Mouse (Mus musculus): Measurements from ENCODE around the gene Sri. TPM values are rescaled to one million over a fixed set of nuclear protein-coding genes. Genes with fewer than 3 reads are reported as not detected.

Sri gene
- polyA plus RNA-seq, 1 experiment from 2014 or later = 263 TPM

DNA sequence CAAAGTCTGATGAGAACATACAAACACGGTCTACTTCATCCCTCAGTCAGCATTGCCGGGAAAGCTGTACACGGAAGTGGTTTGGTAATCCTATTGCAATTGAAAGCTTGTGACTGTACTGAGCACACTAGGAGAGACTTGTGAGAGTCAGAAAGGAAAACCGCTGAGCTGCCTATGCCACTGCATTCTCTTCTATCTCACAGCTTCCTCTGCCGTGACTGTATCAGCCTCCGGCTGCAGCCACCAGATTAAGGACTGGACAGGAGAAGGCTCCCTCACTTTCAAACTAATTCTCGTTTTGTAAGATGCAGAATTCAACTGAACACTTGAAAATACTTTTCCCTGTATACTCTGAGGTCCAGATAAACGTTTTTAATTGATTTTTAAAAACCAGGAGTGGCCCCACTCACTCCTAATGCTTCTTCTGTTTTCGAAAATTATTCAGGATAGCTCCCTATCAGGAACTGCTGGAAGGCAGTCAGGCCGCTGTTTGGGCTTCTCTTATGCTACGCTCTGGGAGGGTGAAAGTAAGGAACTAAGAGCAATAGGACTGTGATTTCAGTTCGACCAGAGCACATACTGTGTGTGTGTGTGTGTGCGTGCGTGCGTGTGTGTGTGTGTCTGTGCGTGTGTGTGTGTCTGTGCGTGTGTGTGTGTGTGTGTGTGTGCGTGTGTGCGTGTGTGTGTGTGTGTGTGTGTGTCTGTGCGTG is 37.1 kb downstream of the Sri start:
- Histone ChIP-seq H3K9ac (ENCODE audit: low read depth, low read length) (no peak overlapping the region), H3K36me3 (ENCODE audit: control insufficient read depth, insufficient read depth, low read length) (no peaks in the 10 kb centered on the region), H3K4me1 (ENCODE audit: control insufficient read depth, insufficient read depth, low read length) (no peaks in the 10 kb centered on the region), H3K9me3 (replicated peaks; ENCODE audit: control insufficient read depth, low read length) (no peaks in the 10 kb centered on the region), H3K27me3 (ENCODE audit: control insufficient read depth, insufficient read depth, low read length) (no peaks in the 10 kb centered on the region), H3K4me3 (ENCODE audit: low read depth, low read length) (no peak overlapping the region), H3K4me2 (peak overlapping the region; percentile 7; the same call in 1 of the 2 replicates), H3K27ac (ENCODE audit: low read depth, low read length) (peak overlapping the region; percentile 43)
- ATAC-seq (replicated peaks; ENCODE audit: insufficient number of reproducible peaks, low FRiP score, low TSS enrichment) = peak; percentile 39; the same call in 1 of the 2 replicates
- WGBS (ENCODE audit: insufficient replicate concordance) = 60% methylated on average over 20 of the region's 20 CpGs

DNA sequence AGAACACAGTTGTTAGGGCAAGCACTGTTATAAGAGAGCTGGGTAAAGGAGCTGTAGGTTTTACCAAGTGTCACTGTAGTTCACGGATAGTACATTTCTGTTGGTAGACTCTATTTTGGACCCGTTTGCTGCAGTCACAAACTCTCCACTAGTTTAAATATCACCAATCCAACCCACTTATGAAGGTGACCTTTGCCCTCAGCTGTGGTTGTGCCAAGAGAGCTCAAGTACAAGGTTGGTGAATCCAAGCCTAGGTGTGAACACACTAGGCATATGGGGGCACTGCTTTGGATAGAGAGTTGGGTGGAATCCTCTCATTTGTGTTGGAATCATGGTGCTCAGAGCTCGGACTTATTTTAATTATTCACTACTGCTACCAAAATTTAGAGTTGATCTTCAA is 39.8 kb downstream of the Sri start:
- no peak overlapping the region for H3K27ac ChIP-seq (ENCODE audit: low read depth, low read length)
- no peaks in the 10 kb centered on the region for H3K4me1 ChIP-seq (ENCODE audit: control insufficient read depth, insufficient read depth, low read length)
- no peaks in the 10 kb centered on the region for H3K27me3 ChIP-seq (ENCODE audit: control insufficient read depth, insufficient read depth, low read length)
- no peak overlapping the region for H3K4me2 ChIP-seq
- WGBS (ENCODE audit: insufficient replicate concordance) = 78% methylated on average over 3 of the region's 3 CpGs
- no peak for ATAC-seq (replicated peaks; ENCODE audit: insufficient number of reproducible peaks, low FRiP score, low TSS enrichment)
- no peaks in the 10 kb centered on the region for H3K9me3 ChIP-seq (replicated peaks; ENCODE audit: control insufficient read depth, low read length)
- no peak overlapping the region for H3K4me3 ChIP-seq (ENCODE audit: low read depth, low read length)
- H3K9ac ChIP-seq (ENCODE audit: low read depth, low read length) = no peak overlapping the region
- H3K36me3 ChIP-seq (ENCODE audit: control insufficient read depth, insufficient read depth, low read length) = no peaks in the 10 kb centered on the region

DNA sequence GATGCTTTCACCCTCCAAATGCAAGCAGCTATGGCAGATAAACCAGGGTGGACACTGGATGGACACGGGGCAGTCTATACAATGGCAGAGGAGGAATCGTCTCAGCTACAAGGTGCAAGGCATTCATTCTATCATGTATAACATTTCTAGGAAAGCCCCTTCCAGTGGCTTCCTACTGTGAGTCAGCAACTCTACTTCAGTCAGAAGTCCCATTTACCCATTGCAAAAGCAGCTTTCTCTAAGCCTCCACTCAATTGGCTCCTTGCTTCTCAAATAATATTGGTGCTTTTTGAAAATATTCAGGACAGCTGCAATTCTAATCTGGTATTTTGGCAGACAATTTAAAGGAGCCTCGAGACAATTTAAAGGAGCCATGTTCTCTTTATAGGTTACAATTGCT is 42.3 kb downstream of the Sri start:
- no peaks in the 10 kb centered on the region for H3K9me3 ChIP-seq (replicated peaks; ENCODE audit: control insufficient read depth, low read length)
- no peak overlapping the region for H3K4me2 ChIP-seq
- no peak for ATAC-seq (replicated peaks; ENCODE audit: insufficient number of reproducible peaks, low FRiP score, low TSS enrichment)
- no peaks in the 10 kb centered on the region for H3K36me3 ChIP-seq (ENCODE audit: control insufficient read depth, insufficient read depth, low read length)
- H3K4me1 ChIP-seq (ENCODE audit: control insufficient read depth, insufficient read depth, low read length) = no peaks in the 10 kb centered on the region
- H3K4me3 ChIP-seq (ENCODE audit: low read depth, low read length) = no peak overlapping the region
- H3K27ac ChIP-seq (ENCODE audit: low read depth, low read length) = no peak overlapping the region
- no peak overlapping the region for H3K9ac ChIP-seq (ENCODE audit: low read depth, low read length)
- 72% methylated on average over 3 of the region's 3 CpGs for WGBS (ENCODE audit: insufficient replicate concordance)
- no peaks in the 10 kb centered on the region for H3K27me3 ChIP-seq (ENCODE audit: control insufficient read depth, insufficient read depth, low read length)

DNA sequence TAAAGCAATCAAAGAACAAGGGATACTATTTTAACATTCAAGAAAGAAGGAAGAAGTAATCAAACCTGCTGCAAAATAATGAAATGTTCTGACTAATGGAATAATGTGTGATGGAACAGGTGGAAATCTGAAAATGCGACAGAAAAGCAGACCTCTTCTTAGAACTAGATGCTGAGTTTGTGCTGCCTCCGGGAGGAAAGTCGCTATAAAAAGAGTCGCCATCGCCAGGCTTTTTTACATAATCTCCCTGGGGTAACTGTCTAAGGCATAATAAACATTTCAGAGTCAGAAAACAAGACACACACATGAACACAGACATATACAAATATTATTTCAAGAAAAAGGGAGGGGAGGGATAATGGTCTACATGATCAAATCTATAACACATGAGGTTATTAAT is 49.0 kb downstream of the Sri start:
- H3K4me1 ChIP-seq (ENCODE audit: control insufficient read depth, insufficient read depth, low read length) = no peaks in the 10 kb centered on the region
- H3K9ac ChIP-seq (ENCODE audit: low read depth, low read length) = no peak overlapping the region
- H3K36me3 ChIP-seq (ENCODE audit: control insufficient read depth, insufficient read depth, low read length) = no peaks in the 10 kb centered on the region
- H3K27ac ChIP-seq (ENCODE audit: low read depth, low read length) = no peak overlapping the region
- no peak overlapping the region for H3K4me3 ChIP-seq (ENCODE audit: low read depth, low read length)
- H3K9me3 ChIP-seq (replicated peaks; ENCODE audit: control insufficient read depth, low read length) = no peaks in the 10 kb centered on the region
- no peak for ATAC-seq (replicated peaks; ENCODE audit: insufficient number of reproducible peaks, low FRiP score, low TSS enrichment)
- 80% methylated on average over 5 of the region's 5 CpGs for WGBS (ENCODE audit: insufficient replicate concordance)
- H3K4me2 ChIP-seq = no peak overlapping the region
- no peaks in the 10 kb centered on the region for H3K27me3 ChIP-seq (ENCODE audit: control insufficient read depth, insufficient read depth, low read length)

DNA sequence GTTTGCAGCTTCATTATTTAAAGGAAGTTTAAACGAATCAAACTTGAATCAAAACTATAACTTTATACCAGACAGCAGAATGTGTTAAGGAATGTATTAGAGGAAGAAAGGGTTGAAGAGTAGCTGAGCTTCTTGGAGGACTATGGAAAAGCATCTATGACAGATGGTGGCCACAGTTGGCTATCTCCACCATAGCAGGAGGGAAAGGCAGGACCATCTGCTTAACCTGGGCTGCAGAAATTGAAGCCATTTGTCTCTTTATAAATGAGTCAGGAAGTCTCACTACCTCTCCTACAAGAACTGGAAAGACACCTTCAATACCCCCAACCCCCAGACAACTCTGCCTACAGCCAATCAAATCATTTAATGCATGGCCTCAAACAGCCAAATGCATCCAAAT is 49.8 kb downstream of the Sri start:
- Histone ChIP-seq H3K27ac (ENCODE audit: low read depth, low read length) (no peak overlapping the region), H3K9ac (ENCODE audit: low read depth, low read length) (no peak overlapping the region), H3K9me3 (replicated peaks; ENCODE audit: control insufficient read depth, low read length) (no peaks in the 10 kb centered on the region), H3K27me3 (ENCODE audit: control insufficient read depth, insufficient read depth, low read length) (no peaks in the 10 kb centered on the region), H3K36me3 (ENCODE audit: control insufficient read depth, insufficient read depth, low read length) (no peaks in the 10 kb centered on the region), H3K4me3 (ENCODE audit: low read depth, low read length) (no peak overlapping the region), H3K4me1 (ENCODE audit: control insufficient read depth, insufficient read depth, low read length) (no peaks in the 10 kb centered on the region), H3K4me2 (no peak overlapping the region)
- no peak for ATAC-seq (replicated peaks; ENCODE audit: insufficient number of reproducible peaks, low FRiP score, low TSS enrichment)
- 72% methylated on average over 1 of the region's 1 CpGs for WGBS (ENCODE audit: insufficient replicate concordance)

DNA sequence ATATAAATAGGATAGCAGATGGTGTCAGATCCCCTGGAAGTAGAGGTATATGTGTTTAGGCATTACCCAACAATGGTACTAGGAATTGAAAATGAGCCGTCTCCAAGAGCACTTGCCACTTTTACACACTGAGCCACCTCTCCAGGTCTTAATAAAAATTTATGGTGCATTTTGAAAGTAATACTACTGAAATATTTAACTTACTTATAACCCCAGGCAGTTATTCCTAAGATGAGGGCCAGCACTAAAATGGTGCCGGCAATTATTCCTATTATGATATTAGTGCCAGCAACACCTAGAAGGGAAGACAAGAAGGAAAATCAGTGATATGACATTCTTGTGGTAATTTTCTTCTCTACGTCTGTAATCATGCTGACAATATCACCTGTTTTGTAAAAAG is 65.8 kb downstream of the Sri start:
- H3K36me3 ChIP-seq (ENCODE audit: control insufficient read depth, insufficient read depth, low read length) = no peaks in the 10 kb centered on the region
- H3K27ac ChIP-seq (ENCODE audit: low read depth, low read length) = no peak overlapping the region
- H3K9me3 ChIP-seq (replicated peaks; ENCODE audit: control insufficient read depth, low read length) = no peaks in the 10 kb centered on the region
- no peaks in the 10 kb centered on the region for H3K4me1 ChIP-seq (ENCODE audit: control insufficient read depth, insufficient read depth, low read length)
- H3K4me2 ChIP-seq = no peak overlapping the region
- no peaks in the 10 kb centered on the region for H3K27me3 ChIP-seq (ENCODE audit: control insufficient read depth, insufficient read depth, low read length)
- no peak overlapping the region for H3K9ac ChIP-seq (ENCODE audit: low read depth, low read length)
- WGBS (ENCODE audit: insufficient replicate concordance) = 87% methylated on average over 3 of the region's 3 CpGs
- no peak overlapping the region for H3K4me3 ChIP-seq (ENCODE audit: low read depth, low read length)
- no peak for ATAC-seq (replicated peaks; ENCODE audit: insufficient number of reproducible peaks, low FRiP score, low TSS enrichment)

DNA sequence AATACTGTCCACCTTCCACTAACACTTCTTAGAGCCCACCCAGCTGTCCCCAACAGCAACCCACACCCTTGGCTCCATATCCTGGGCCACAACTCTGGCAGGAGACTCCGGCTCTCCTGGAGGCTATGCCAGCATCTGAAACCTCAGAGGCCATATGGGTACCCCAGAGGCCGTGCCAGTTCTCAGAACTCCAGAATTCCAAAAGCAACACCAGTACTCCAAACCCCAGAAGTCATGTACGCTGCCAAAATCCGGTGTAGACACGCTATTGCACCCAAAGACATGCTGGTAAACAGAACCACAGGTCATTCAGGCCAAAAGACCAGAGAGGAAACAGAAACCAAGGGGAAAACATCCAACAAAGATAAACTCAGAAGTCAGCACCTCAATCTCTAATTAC is 66.4 kb downstream of the Sri start:
- no peak overlapping the region for H3K4me2 ChIP-seq
- no peak overlapping the region for H3K27ac ChIP-seq (ENCODE audit: low read depth, low read length)
- 81% methylated on average over 5 of the region's 5 CpGs for WGBS (ENCODE audit: insufficient replicate concordance)
- no peak overlapping the region for H3K9ac ChIP-seq (ENCODE audit: low read depth, low read length)
- no peak overlapping the region for H3K4me3 ChIP-seq (ENCODE audit: low read depth, low read length)
- no peaks in the 10 kb centered on the region for H3K9me3 ChIP-seq (replicated peaks; ENCODE audit: control insufficient read depth, low read length)
- no peaks in the 10 kb centered on the region for H3K4me1 ChIP-seq (ENCODE audit: control insufficient read depth, insufficient read depth, low read length)
- H3K36me3 ChIP-seq (ENCODE audit: control insufficient read depth, insufficient read depth, low read length) = no peaks in the 10 kb centered on the region
- no peaks in the 10 kb centered on the region for H3K27me3 ChIP-seq (ENCODE audit: control insufficient read depth, insufficient read depth, low read length)
- ATAC-seq (replicated peaks; ENCODE audit: insufficient number of reproducible peaks, low FRiP score, low TSS enrichment) = no peak

DNA sequence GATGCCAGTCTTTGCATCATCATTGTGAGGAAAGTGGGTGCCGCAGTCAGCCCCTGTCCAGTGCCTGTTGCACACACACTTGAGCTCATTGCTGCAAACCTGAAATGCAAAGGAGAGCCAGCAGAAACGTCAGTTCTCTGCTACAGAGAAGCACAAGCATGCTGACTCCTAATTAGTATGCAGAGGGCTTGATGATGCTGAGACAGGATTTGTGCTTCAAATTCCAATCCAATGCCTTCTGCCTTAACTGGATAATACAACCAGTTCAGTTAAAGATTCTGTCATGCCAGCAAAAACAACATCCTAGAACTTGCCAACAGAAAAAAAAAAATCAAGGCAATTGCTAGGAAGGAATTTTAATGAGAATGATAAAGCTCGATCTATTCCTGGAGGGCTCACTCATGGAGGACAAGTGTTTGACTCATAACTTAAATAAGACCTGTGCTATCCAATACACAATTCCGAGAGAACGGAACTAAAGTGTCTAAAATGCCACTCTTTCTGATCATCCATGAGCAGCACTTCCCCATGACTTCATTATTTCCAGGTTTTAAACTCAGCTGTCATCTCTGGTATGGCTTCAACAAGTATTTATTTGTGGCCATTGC is 70.8 kb downstream of the Sri start:
- Histone ChIP-seq H3K4me3 (ENCODE audit: low read depth, low read length) (no peak overlapping the region), H3K4me2 (no peak overlapping the region), H3K36me3 (ENCODE audit: control insufficient read depth, insufficient read depth, low read length) (no peaks in the 10 kb centered on the region), H3K27ac (ENCODE audit: low read depth, low read length) (no peak overlapping the region), H3K27me3 (ENCODE audit: control insufficient read depth, insufficient read depth, low read length) (no peaks in the 10 kb centered on the region), H3K9me3 (replicated peaks; ENCODE audit: control insufficient read depth, low read length) (no peaks in the 10 kb centered on the region), H3K4me1 (ENCODE audit: control insufficient read depth, insufficient read depth, low read length) (no peaks in the 10 kb centered on the region), H3K9ac (ENCODE audit: low read depth, low read length) (no peak overlapping the region)
- WGBS (ENCODE audit: insufficient replicate concordance) = 65% methylated on average over 5 of the region's 5 CpGs
- no peak for ATAC-seq (replicated peaks; ENCODE audit: insufficient number of reproducible peaks, low FRiP score, low TSS enrichment)

Data from heart, embryonic 11.5 days (tissue).